Mouse (Mus musculus): ENCODE data around the gene Gfod2.

DNA sequence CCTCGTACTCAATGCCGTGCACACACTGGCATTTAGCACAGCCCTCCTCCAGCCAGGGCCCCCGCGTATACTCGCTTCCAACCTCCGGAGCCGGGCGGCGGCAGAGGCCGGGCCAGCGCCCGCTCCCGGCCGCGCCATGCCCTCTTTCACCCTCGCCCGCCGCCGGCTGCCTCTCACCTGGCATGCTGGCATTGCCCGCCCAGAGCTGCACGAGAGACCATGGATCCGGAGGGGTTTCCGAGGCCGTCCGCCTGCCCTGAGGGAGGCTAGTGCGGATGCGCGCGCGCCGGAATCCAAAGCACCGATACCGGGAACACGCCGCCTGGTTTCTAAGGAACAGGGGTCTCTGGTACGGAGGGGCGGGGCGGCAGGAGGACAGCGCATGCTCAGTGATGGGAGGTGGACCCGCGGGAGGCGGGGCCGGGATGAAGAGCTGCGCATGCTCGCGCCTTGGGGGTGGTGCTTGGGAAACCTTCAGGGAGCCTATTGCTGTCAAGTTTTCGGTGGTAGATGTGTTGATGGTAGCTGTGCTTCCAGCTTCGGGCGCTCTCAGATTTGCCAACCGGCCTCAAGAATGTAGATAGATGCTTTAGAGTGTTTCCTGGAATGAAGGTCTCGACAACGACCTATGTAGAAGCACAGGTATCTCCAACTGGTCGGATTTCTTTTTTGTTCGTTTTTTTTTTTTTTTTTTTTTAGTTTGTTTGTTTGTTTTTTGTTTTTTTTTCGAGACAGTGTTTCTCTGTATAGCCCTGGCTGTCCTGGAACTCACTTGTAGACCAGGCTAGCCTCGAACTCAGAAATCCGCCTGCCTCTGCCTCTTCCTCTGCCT, at the start of gene Gfod2:
- TF ChIP-seq CTCF (IDR thresholded peaks at IDR 0.05; ENCODE audit: extremely low read depth, insufficient read depth, low read length) (no peak), POLR2A (IDR thresholded peaks at IDR 0.05; ENCODE audit: extremely low read depth, insufficient read depth, low read length) (peak; percentile 95)

Measured in cortical plate, adult 2 months (tissue).